Mouse (Mus musculus): ENCODE data around the gene Gm20909. TPM values are rescaled to one million over a fixed set of nuclear protein-coding genes. Genes with fewer than 3 reads are reported as not detected.
"Not testable (repeated sequence)": the region's sequence is repeated elsewhere in the genome, so short reads cannot be mapped to it uniquely, and the experiment has no call there.

The Gm20909 gene
- not detected for total RNA-seq (2021)
- long read RNA-seq, experiment 1, result 0 reads
- long read RNA-seq, experiment 2, result 0 reads

GRCm38 (mm10) chrY:21164270-21164669, at the start of gene Gm20909:
TSS of gene Gm20909 (plus strand) at chrY:21164570.
- DNase-seq, result not testable (repeated sequence)

Other genes with a start within 250 kb of the Gm20909 start
- gene Gm29866, start 170.9 kb upstream of the Gm20909 start, total RNA-seq (2021), result not detected
- gene Gm20865, start 77.0 kb downstream of the Gm20909 start, total RNA-seq (2021), result not detected

All from gastrocnemius, postnatal 10 days (tissue).